8 mouse cellular contexts compared by ENCODE assay signal in the genomic region with DNA sequence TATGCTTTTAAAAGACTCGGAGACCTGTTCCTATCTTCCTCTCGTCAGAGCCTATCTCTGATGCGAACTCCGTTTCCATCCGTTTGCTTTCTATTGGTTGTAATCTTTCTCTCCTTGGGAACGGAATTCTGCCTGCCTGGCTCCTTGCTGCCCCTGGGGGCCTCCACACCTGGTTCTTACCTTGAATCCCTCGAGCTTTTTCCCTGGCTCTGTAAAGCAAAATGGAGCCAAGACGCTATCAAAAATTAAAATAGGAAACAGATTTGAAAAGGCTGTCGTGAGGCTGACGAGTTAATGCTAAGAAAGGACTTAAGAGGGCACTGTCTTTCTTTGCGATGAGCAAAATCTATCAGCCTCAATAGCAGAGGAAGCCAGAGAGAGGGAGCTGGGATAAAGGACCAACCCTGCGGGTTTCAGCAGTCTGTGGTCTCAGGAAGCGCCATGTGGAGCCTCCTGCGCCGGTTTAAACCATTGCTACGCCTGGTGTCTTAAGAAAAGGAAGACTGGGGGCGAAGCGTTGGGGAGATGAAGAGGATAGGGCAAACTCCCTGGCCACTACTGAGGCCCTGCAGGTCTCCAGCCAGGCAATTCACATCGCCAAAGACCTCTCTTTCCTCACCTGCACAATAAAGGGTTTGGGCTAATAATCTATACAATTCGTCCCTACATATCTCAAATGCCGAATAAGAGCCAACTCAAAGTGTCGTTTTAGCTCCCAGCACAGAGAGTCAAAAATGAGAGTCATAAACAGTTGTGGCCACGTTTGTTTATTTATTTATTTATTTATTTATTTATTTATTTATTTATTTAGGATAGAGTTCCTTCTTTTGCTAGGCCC. TPM values are rescaled to one million over a fixed set of nuclear protein-coding genes. Genes with fewer than 3 reads are reported as not detected.
A peak's percentile ranks its signal among the peaks of the same experiment; 100 is the strongest.
DNase-seq lines count a peak whose midpoint lies in the region; ATAC-seq lines count a peak whose summit lies in the region.

No protein-coding gene starts in this region.

- peak; percentile 63 for DNase-seq in adrenal gland, adult 2 months
- DNase-seq in spleen, postnatal 4 days (ENCODE audit: low spot score in 2 of 2): no peak

- no peaks in the 10 kb centered on the region for H3K9me3 ChIP-seq in embryonic facial prominence, embryonic 13.5 days
- H3K9me3 ChIP-seq in heart, embryonic 14.5 days (ENCODE audit: control insufficient read depth, low read length): no peaks in the 10 kb centered on the region
- H3K9me3 ChIP-seq in kidney, embryonic 16.5 days (ENCODE audit: low read length): no peaks in the 10 kb centered on the region
- no peaks in the 10 kb centered on the region for H3K9me3 ChIP-seq in liver, embryonic 15.5 days (replicated peaks)
- H3K9me3 ChIP-seq in neural tube, embryonic 12.5 days: no peaks in the 10 kb centered on the region

- peak overlapping the region; percentile 98 for H3K27ac ChIP-seq in embryonic facial prominence, embryonic 13.5 days
- H3K27ac ChIP-seq in heart, embryonic 14.5 days (replicated peaks in 1 of 2; ENCODE audit: control insufficient read depth in 1 of 2, insufficient read depth in 1 of 2, low read depth in 2 of 2, low read length in 2 of 2): peak overlapping the region; percentile 67 to 90
- H3K27ac ChIP-seq in kidney, embryonic 16.5 days (ENCODE audit: low read length): peak overlapping the region; percentile 96
- no peak overlapping the region for H3K27ac ChIP-seq in liver, embryonic 15.5 days (replicated peaks)
- no peak overlapping the region for H3K27ac ChIP-seq in neural tube, embryonic 12.5 days

- peak overlapping the region; percentile 91 for H3K4me2 ChIP-seq in embryonic facial prominence, embryonic 13.5 days
- peak overlapping the region; percentile 99 for H3K4me2 ChIP-seq in heart, embryonic 14.5 days (ENCODE audit: low read length)
- peak overlapping the region; percentile 77 for H3K4me2 ChIP-seq in kidney, embryonic 16.5 days (replicated peaks; ENCODE audit: low read depth, low read length)
- H3K4me2 ChIP-seq in liver, embryonic 15.5 days: peak overlapping the region; percentile 79
- H3K4me2 ChIP-seq in neural tube, embryonic 12.5 days (replicated peaks): peak overlapping the region; percentile 85

- 4% methylated on average over 23 of the region's 23 CpGs for WGBS in embryonic facial prominence, embryonic 13.5 days
- WGBS in heart, embryonic 14.5 days: 5% methylated on average over 23 of the region's 23 CpGs
- WGBS in kidney, embryonic 16.5 days: 8% methylated on average over 23 of the region's 23 CpGs
- 4% methylated on average over 23 of the region's 23 CpGs for WGBS in liver, embryonic 15.5 days (ENCODE audit: insufficient replicate concordance)
- WGBS in neural tube, embryonic 12.5 days: 7% methylated on average over 23 of the region's 23 CpGs

- no peaks in the 10 kb centered on the region for H3K36me3 ChIP-seq in embryonic facial prominence, embryonic 13.5 days
- H3K36me3 ChIP-seq in heart, embryonic 14.5 days (ENCODE audit: control insufficient read depth, insufficient read depth, low read length): no peaks in the 10 kb centered on the region
- no peaks in the 10 kb centered on the region for H3K36me3 ChIP-seq in kidney, embryonic 16.5 days (ENCODE audit: insufficient read depth, low read length)
- H3K36me3 ChIP-seq in liver, embryonic 15.5 days (replicated peaks): no peaks in the 10 kb centered on the region
- no peaks in the 10 kb centered on the region for H3K36me3 ChIP-seq in neural tube, embryonic 12.5 days

- peaks cover 51% of the 10 kb centered on the region for H3K4me1 ChIP-seq in embryonic facial prominence, embryonic 13.5 days
- H3K4me1 ChIP-seq in heart, embryonic 14.5 days (ENCODE audit: control insufficient read depth in 2 of 2, insufficient read depth in 2 of 2, low read length in 2 of 2): peaks cover 14 to 36% of the 10 kb centered on the region in 2 experiments; a peak in 3 of 4 replicates
- H3K4me1 ChIP-seq in kidney, embryonic 16.5 days (ENCODE audit: insufficient read depth, low read length): peaks cover 50% of the 10 kb centered on the region
- peaks cover 11% of the 10 kb centered on the region for H3K4me1 ChIP-seq in liver, embryonic 15.5 days (replicated peaks)
- peaks cover 40% of the 10 kb centered on the region for H3K4me1 ChIP-seq in neural tube, embryonic 12.5 days

- no peak overlapping the region for H3K9ac ChIP-seq in embryonic facial prominence, embryonic 13.5 days
- peak overlapping the region; percentile 96; the same call in 1 of the 2 replicates for H3K9ac ChIP-seq in heart, embryonic 14.5 days (ENCODE audit: low read length)
- H3K9ac ChIP-seq in kidney, embryonic 16.5 days (replicated peaks; ENCODE audit: low read length): 0 out of 2 replicates have a peak overlapping the region, but pooled peaks have one; percentile 42
- no peak overlapping the region for H3K9ac ChIP-seq in liver, embryonic 15.5 days
- no peak overlapping the region for H3K9ac ChIP-seq in neural tube, embryonic 12.5 days

- ATAC-seq in CD4-positive, CD25-positive, alpha-beta regulatory T cell, adult 4 months: peak; percentile 36
- no peak for ATAC-seq in embryonic facial prominence, embryonic 13.5 days (ENCODE audit: insufficient number of reproducible peaks, insufficient read depth, low FRiP score, low TSS enrichment, low read depth)
- no peak for ATAC-seq in heart, embryonic 14.5 days (ENCODE audit: insufficient number of reproducible peaks, insufficient read depth, low FRiP score, low read depth)
- 0 out of 2 replicates have a peak, but pooled peaks have one; percentile 24 for ATAC-seq in kidney, embryonic 16.5 days (ENCODE audit: low FRiP score, low TSS enrichment)
- no peak for ATAC-seq in liver, embryonic 15.5 days (ENCODE audit: insufficient read depth)
- no peak for ATAC-seq in neural tube, embryonic 12.5 days (ENCODE audit: low FRiP score, low read depth)

- H3K4me3 ChIP-seq in embryonic facial prominence, embryonic 13.5 days: 0 out of 2 replicates have a peak overlapping the region, but pooled peaks have one; percentile 6
- H3K4me3 ChIP-seq in heart, embryonic 14.5 days (ENCODE audit: control insufficient read depth in 1 of 2, insufficient read depth in 1 of 2, low read depth in 1 of 2, low read length in 2 of 2): peak overlapping the region in 1 of 2 experiments; percentile 91; a peak in 1 of 4 replicates
- peak overlapping the region; percentile 93 for H3K4me3 ChIP-seq in kidney, embryonic 16.5 days (ENCODE audit: low read length)
- H3K4me3 ChIP-seq in liver, embryonic 15.5 days (replicated peaks): no peak overlapping the region
- H3K4me3 ChIP-seq in neural tube, embryonic 12.5 days: no peak overlapping the region

- H3K27me3 ChIP-seq in embryonic facial prominence, embryonic 13.5 days: no peaks in the 10 kb centered on the region
- H3K27me3 ChIP-seq in heart, embryonic 14.5 days (ENCODE audit: control insufficient read depth, insufficient read depth, low read length): no peaks in the 10 kb centered on the region
- no peaks in the 10 kb centered on the region for H3K27me3 ChIP-seq in kidney, embryonic 16.5 days (ENCODE audit: insufficient read depth, low read length)
- H3K27me3 ChIP-seq in liver, embryonic 15.5 days: peaks cover 56% of the 10 kb centered on the region
- no peaks in the 10 kb centered on the region for H3K27me3 ChIP-seq in neural tube, embryonic 12.5 days (replicated peaks)

RNA-seq across cellular contexts. Expression of gene Enc1, which starts 1.3 kb away (rescaled TPM):
- 1 to 10 TPM; 2.8 to 3.5 TPM for polyA plus RNA-seq in CD4-positive, CD25-positive, alpha-beta regulatory T cell, adult 4 months (2017; shearing (Covaris generic))
- 10 to 100 TPM in 1 of 2 experiments, 1 to 10 TPM in 1; 6.6 to 13.2 TPM for total RNA-seq in adrenal gland, adult 2 months (2021)
- 4.6 and 5.8 TPM in 2 replicates for polyA plus RNA-seq in adrenal gland, adult 2 months (2012; rRNA removed)
- polyA plus RNA-seq in embryonic facial prominence, embryonic 13.5 days (2015; fragmentation: Nextera tagmentation; extraction: Ambion mirVana): 7.0 and 9.4 TPM in 2 replicates
- polyA plus RNA-seq in heart, embryonic 14.5 days (2014; fragmentation: Nextera tagmentation; extraction: Ambion mirVana): 3.5 and 5.1 TPM in 2 replicates
- 13.7 and 14.3 TPM in 2 replicates for polyA plus RNA-seq in kidney, embryonic 16.5 days (2015; fragmentation: Nextera tagmentation; extraction: Ambion mirVana)
- 0.55 and 0.67 TPM in 2 replicates for polyA plus RNA-seq in liver, embryonic 15.5 days (2015; fragmentation: Nextera tagmentation; extraction: Ambion mirVana)
- 28.8 and 35.3 TPM in 2 replicates for polyA plus RNA-seq in neural tube, embryonic 12.5 days (2016; fragmentation: Nextera tagmentation; extraction: Ambion mirVana)

RNA-seq across cellular contexts. Expression of gene Hexb, which starts 41.4 kb away (rescaled TPM):
- polyA plus RNA-seq in CD4-positive, CD25-positive, alpha-beta regulatory T cell, adult 4 months (2017; shearing (Covaris generic)): 10 to 100 TPM; 65.3 to 71.7 TPM
- 10 to 100 TPM; 30.6 to 38.4 TPM for total RNA-seq in adrenal gland, adult 2 months (2021)
- polyA plus RNA-seq in adrenal gland, adult 2 months (2012; rRNA removed): 221 and 235 TPM in 2 replicates
- 26.8 and 33.4 TPM in 2 replicates for polyA plus RNA-seq in embryonic facial prominence, embryonic 13.5 days (2015; fragmentation: Nextera tagmentation; extraction: Ambion mirVana)
- polyA plus RNA-seq in heart, embryonic 14.5 days (2014; fragmentation: Nextera tagmentation; extraction: Ambion mirVana): 38.3 and 39.1 TPM in 2 replicates
- 40.3 and 44.6 TPM in 2 replicates for polyA plus RNA-seq in kidney, embryonic 16.5 days (2015; fragmentation: Nextera tagmentation; extraction: Ambion mirVana)
- 26.0 and 28.3 TPM in 2 replicates for polyA plus RNA-seq in liver, embryonic 15.5 days (2015; fragmentation: Nextera tagmentation; extraction: Ambion mirVana)
- 29.2 and 30.1 TPM in 2 replicates for polyA plus RNA-seq in neural tube, embryonic 12.5 days (2016; fragmentation: Nextera tagmentation; extraction: Ambion mirVana)

Comparison
In these comparisons a context has a peak if more than half of its experiments do, and no peak if none do; other contexts are left out.
1. ATAC-seq: peak in CD4-positive, CD25-positive, alpha-beta regulatory T cell, adult 4 months (single experiment) and kidney, embryonic 16.5 days (single experiment); none in embryonic facial prominence, embryonic 13.5 days (single experiment), heart, embryonic 14.5 days (single experiment), liver, embryonic 15.5 days (single experiment) and neural tube, embryonic 12.5 days (single experiment).
2. H3K27ac ChIP-seq: peak in embryonic facial prominence, embryonic 13.5 days (single experiment), heart, embryonic 14.5 days (2 of 2) and kidney, embryonic 16.5 days (single experiment); none in liver, embryonic 15.5 days (single experiment) and neural tube, embryonic 12.5 days (single experiment).
3. H3K4me3 ChIP-seq: peak in embryonic facial prominence, embryonic 13.5 days (single experiment) and kidney, embryonic 16.5 days (single experiment); none in liver, embryonic 15.5 days (single experiment) and neural tube, embryonic 12.5 days (single experiment).
4. H3K9ac ChIP-seq: peak in heart, embryonic 14.5 days (single experiment) and kidney, embryonic 16.5 days (single experiment); none in embryonic facial prominence, embryonic 13.5 days (single experiment), liver, embryonic 15.5 days (single experiment) and neural tube, embryonic 12.5 days (single experiment).
5. Peak in every context shown above with its lines, with median percentiles within 50 percentile points of each other: H3K4me2 ChIP-seq.